Mouse (Mus musculus): ENCODE results near the gene Aebp2.
"Not testable (repeated sequence)": the region's sequence is repeated elsewhere in the genome, so short reads cannot be mapped to it uniquely, and the experiment has no call there.

DNA sequence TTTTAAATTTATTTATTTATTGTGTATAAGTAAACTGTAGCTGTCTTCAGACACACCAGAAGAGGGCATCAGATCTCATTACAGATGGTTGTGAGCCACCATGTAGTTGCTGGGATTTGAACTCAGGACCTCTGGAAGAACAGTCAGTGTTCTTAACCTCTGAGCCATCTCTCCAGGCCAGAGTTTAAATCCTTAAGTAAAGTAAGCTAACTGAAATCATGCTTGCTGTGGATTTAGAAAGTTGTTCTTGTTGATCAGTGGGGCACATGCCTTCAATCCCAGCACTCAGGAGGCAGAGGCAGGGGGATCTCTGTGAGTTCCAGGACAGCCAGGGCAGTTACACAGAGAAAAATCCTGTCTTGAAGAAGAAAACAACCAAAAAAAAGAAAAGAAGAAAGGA, 43.5 kb upstream of the Aebp2 start:
- not testable (repeated sequence) for TF ChIP-seq CTCF (IDR thresholded peaks at IDR 0.05; ENCODE audit: borderline replicate concordance, insufficient read depth, low read depth, low read length); POLR2A (IDR thresholded peaks at IDR 0.05; ENCODE audit: borderline replicate concordance, insufficient read depth, low read length)
